Mouse (Mus musculus): ENCODE data around the gene Slc31a1. TPM values are rescaled to one million over a fixed set of nuclear protein-coding genes. Genes with fewer than 3 reads are reported as not detected.

The Slc31a1 gene
- total RNA-seq, 2 experiments from 2014 or later: 17.3 to 18.7 TPM

Other genes with a start within 250 kb of the Slc31a1 start
- not detected for gene Mup21, start 209.9 kb upstream of the Slc31a1 start, total RNA-seq (2021)
- 1 to 10 TPM; 1.9 TPM for gene Zfp37, start 129.7 kb upstream of the Slc31a1 start, total RNA-seq (2021)
- gene Slc31a2, start 98.2 kb upstream of the Slc31a1 start, total RNA-seq (2021): 10 to 100 TPM; 20.7 to 24.1 TPM
- 10 to 100 TPM; 16.4 to 17.7 TPM for gene Fkbp15, start 179 bp upstream of the Slc31a1 start, total RNA-seq (2021)
- gene Cdc26, start 47.9 kb downstream of the Slc31a1 start, total RNA-seq (2021): 10 to 100 TPM; 46.9 to 49.1 TPM
- gene Prpf4, start 48.1 kb downstream of the Slc31a1 start, total RNA-seq (2021): 10 to 100 TPM; 10.4 to 10.9 TPM
- not detected for gene Rnf183, start 74.5 kb downstream of the Slc31a1 start, total RNA-seq (2021)
- under 1 TPM; 0.30 to 0.59 TPM for gene Wdr31, start 110.2 kb downstream of the Slc31a1 start, total RNA-seq (2021)
- gene Bspry, start 119.3 kb downstream of the Slc31a1 start, total RNA-seq (2021): under 1 TPM in 1 of 2 experiments, not detected in 1; 0.23 TPM
- gene Hdhd3, start 142.7 kb downstream of the Slc31a1 start, total RNA-seq (2021): 1 to 10 TPM; 3.4 to 4.0 TPM
- gene Alad, start 159.2 kb downstream of the Slc31a1 start, total RNA-seq (2021): 10 to 100 TPM; 75.4 to 87.1 TPM
- gene Pole3, start 164.3 kb downstream of the Slc31a1 start, total RNA-seq (2021): 10 to 100 TPM; 17.7 to 19.5 TPM
- not detected for gene 4933430I17Rik, start 164.6 kb downstream of the Slc31a1 start, total RNA-seq (2021)
- 10 to 100 TPM; 21.5 to 25.9 TPM for gene Rgs3, start 199.1 kb downstream of the Slc31a1 start, total RNA-seq (2021)